Mouse (Mus musculus): ENCODE measurements around the gene Radil. TPM values are rescaled to one million over a fixed set of nuclear protein-coding genes. Genes with fewer than 3 reads are reported as not detected.
A peak's percentile ranks its signal among the peaks of the same experiment; 100 is the strongest.

The Radil gene
- polyA plus RNA-seq, 1 experiment, result 28.7 TPM

- WGBS, result 8% methylated on average over 31 of the region's 31 CpGs
Observed at GRCm38 (mm10) chr5:142549961-142550705, 765 bp downstream of the Radil start.

GRCm38 (mm10) chr5:142549441-142549840, 1.5 kb downstream of the Radil start:
- no peak for DNase-seq
- no peaks in the 10 kb centered on the region for H3K4me1 ChIP-seq (ENCODE audit: control insufficient read depth, insufficient read depth, low read length)

More at GRCm38 (mm10) chr5:142549961-142550705, 765 bp downstream of the Radil start:
- Histone ChIP-seq H3K27ac (ENCODE audit: insufficient read depth, low read length) (no peak overlapping the region), H3K27me3 (ENCODE audit: control insufficient read depth, insufficient read depth, low read length) (no peaks in the 10 kb centered on the region), H3K4me3 (replicated peaks; ENCODE audit: insufficient read depth, low read depth, low read length) (peak overlapping the region; percentile 72), H3K4me1 (ENCODE audit: control insufficient read depth, insufficient read depth, low read length) (no peaks in the 10 kb centered on the region)
- no peak for TF ChIP-seq CTCF (IDR thresholded peaks at IDR 0.05; ENCODE audit: borderline replicate concordance, insufficient read depth, low read depth, low read length)
- TF ChIP-seq POLR2A (IDR thresholded peaks at IDR 0.05; ENCODE audit: borderline replicate concordance, insufficient read depth, low read length), result no peak
- peak in 1 of 2 experiments; percentile 18 for DNase-seq

GRCm38 (mm10) chr5:142547066-142547465, 3.8 kb downstream of the Radil start:
- no peak for DNase-seq
- Histone ChIP-seq H3K27ac (ENCODE audit: insufficient read depth, low read length) (no peak overlapping the region), H3K4me3 (replicated peaks; ENCODE audit: insufficient read depth, low read depth, low read length) (no peak overlapping the region), H3K27me3 (ENCODE audit: control insufficient read depth, insufficient read depth, low read length) (no peaks in the 10 kb centered on the region), H3K4me1 (ENCODE audit: control insufficient read depth, insufficient read depth, low read length) (no peaks in the 10 kb centered on the region)
- WGBS, result 87% methylated on average over 3 of the region's 3 CpGs
- TF ChIP-seq POLR2A (IDR thresholded peaks at IDR 0.05; ENCODE audit: borderline replicate concordance, insufficient read depth, low read length) (no peak), CTCF (IDR thresholded peaks at IDR 0.05; ENCODE audit: borderline replicate concordance, insufficient read depth, low read depth, low read length) (no peak)

More at GRCm38 (mm10) chr5:142549441-142549840, 1.5 kb downstream of the Radil start:
- no peak for TF ChIP-seq CTCF (IDR thresholded peaks at IDR 0.05; ENCODE audit: borderline replicate concordance, insufficient read depth, low read depth, low read length)
- TF ChIP-seq POLR2A (IDR thresholded peaks at IDR 0.05; ENCODE audit: borderline replicate concordance, insufficient read depth, low read length), result no peak
- Histone ChIP-seq H3K27ac (ENCODE audit: insufficient read depth, low read length) (no peak overlapping the region), H3K27me3 (ENCODE audit: control insufficient read depth, insufficient read depth, low read length) (no peaks in the 10 kb centered on the region), H3K4me3 (replicated peaks; ENCODE audit: insufficient read depth, low read depth, low read length) (no peak overlapping the region)
- WGBS, result 93% methylated on average over 9 of the region's 9 CpGs

- H3K4me3 ChIP-seq (replicated peaks; ENCODE audit: insufficient read depth, low read depth, low read length), result no peak overlapping the region
Observed at GRCm38 (mm10) chr5:142546344-142546743, 4.6 kb downstream of the Radil start.

GRCm38 (mm10) chr5:142545014-142545795, 5.7 kb downstream of the Radil start:
- no peak overlapping the region for H3K27ac ChIP-seq (ENCODE audit: insufficient read depth, low read length)
- TF ChIP-seq CTCF (IDR thresholded peaks at IDR 0.05; ENCODE audit: borderline replicate concordance, insufficient read depth, low read depth, low read length) (no peak), POLR2A (IDR thresholded peaks at IDR 0.05; ENCODE audit: borderline replicate concordance, insufficient read depth, low read length) (no peak)
- no peak overlapping the region for H3K4me3 ChIP-seq (replicated peaks; ENCODE audit: insufficient read depth, low read depth, low read length)
- H3K4me1 ChIP-seq (ENCODE audit: control insufficient read depth, insufficient read depth, low read length), result peaks cover 6% of the 10 kb centered on the region; the same call in 1 of the 2 replicates
- 92% methylated on average over 5 of the region's 5 CpGs for WGBS
- no peak for DNase-seq
- no peaks in the 10 kb centered on the region for H3K27me3 ChIP-seq (ENCODE audit: control insufficient read depth, insufficient read depth, low read length)

More at GRCm38 (mm10) chr5:142546344-142546743, 4.6 kb downstream of the Radil start:
- TF ChIP-seq POLR2A (IDR thresholded peaks at IDR 0.05; ENCODE audit: borderline replicate concordance, insufficient read depth, low read length), result no peak
- TF ChIP-seq CTCF (IDR thresholded peaks at IDR 0.05; ENCODE audit: borderline replicate concordance, insufficient read depth, low read depth, low read length), result no peak
- no peak for DNase-seq
- no peak overlapping the region for H3K27ac ChIP-seq (ENCODE audit: insufficient read depth, low read length)
- 0 out of 2 replicates have a peak, but pooled peaks cover under 1% of the 10 kb centered on the region for H3K4me1 ChIP-seq (ENCODE audit: control insufficient read depth, insufficient read depth, low read length)
- 41% methylated on average over 5 of the region's 5 CpGs for WGBS
- H3K27me3 ChIP-seq (ENCODE audit: control insufficient read depth, insufficient read depth, low read length), result no peaks in the 10 kb centered on the region

- DNase-seq, result no peak
- 81% methylated on average over 3 of the region's 3 CpGs for WGBS
Observed at GRCm38 (mm10) chr5:142537286-142537685, 13.6 kb downstream of the Radil start.

GRCm38 (mm10) chr5:142535388-142535787, 15.5 kb downstream of the Radil start:
- H3K4me3 ChIP-seq (replicated peaks; ENCODE audit: insufficient read depth, low read depth, low read length), result no peak overlapping the region
- 87% methylated on average over 4 of the region's 4 CpGs for WGBS
- H3K27ac ChIP-seq (ENCODE audit: insufficient read depth, low read length), result no peak overlapping the region
- no peaks in the 10 kb centered on the region for H3K27me3 ChIP-seq (ENCODE audit: control insufficient read depth, insufficient read depth, low read length)
- H3K4me1 ChIP-seq (ENCODE audit: control insufficient read depth, insufficient read depth, low read length), result no peaks in the 10 kb centered on the region
- TF ChIP-seq CTCF (IDR thresholded peaks at IDR 0.05; ENCODE audit: borderline replicate concordance, insufficient read depth, low read depth, low read length) (no peak), POLR2A (IDR thresholded peaks at IDR 0.05; ENCODE audit: borderline replicate concordance, insufficient read depth, low read length) (no peak)
- DNase-seq, result no peak

More at GRCm38 (mm10) chr5:142537286-142537685, 13.6 kb downstream of the Radil start:
- TF ChIP-seq CTCF (IDR thresholded peaks at IDR 0.05; ENCODE audit: borderline replicate concordance, insufficient read depth, low read depth, low read length) (no peak), POLR2A (IDR thresholded peaks at IDR 0.05; ENCODE audit: borderline replicate concordance, insufficient read depth, low read length) (no peak)
- Histone ChIP-seq H3K27ac (ENCODE audit: insufficient read depth, low read length) (no peak overlapping the region), H3K4me1 (ENCODE audit: control insufficient read depth, insufficient read depth, low read length) (peaks cover 6% of the 10 kb centered on the region; the same call in 1 of the 2 replicates), H3K4me3 (replicated peaks; ENCODE audit: insufficient read depth, low read depth, low read length) (no peak overlapping the region), H3K27me3 (ENCODE audit: control insufficient read depth, insufficient read depth, low read length) (no peaks in the 10 kb centered on the region)
